Mouse (Mus musculus) lung, postnatal 36 days (tissue): ENCODE results near the gene Plekhb1.

Source experiments
- DNase-seq: peaks from one replicate; pipeline ENCODE4 v3.0.0; 2022; ENCODE audit warnings: mixed read lengths

Gene Plekhb1

DNA sequence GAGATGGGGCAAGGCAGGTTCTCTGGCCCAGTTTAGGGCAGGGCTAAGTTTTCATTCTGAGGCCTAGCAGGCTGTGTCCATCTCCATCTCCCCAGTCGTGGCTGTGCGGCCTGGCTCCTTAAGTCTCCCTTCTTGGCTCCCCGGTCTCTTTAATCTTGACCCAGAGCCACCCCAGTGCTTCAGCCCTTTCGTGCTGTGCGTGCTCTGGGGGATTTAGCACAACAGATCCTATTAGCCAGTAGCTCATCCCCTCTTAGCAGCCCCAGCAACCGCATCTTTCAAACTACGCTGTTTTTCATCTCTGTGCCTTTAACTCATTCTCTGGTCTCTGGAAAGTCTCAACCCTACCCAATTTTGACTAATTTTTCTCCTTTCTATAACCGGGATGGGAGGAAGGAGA is at the start of gene Plekhb1:
Gene Plekhb1 (minus strand): TSS at position 184 of the 400 bp plus-strand sequence.
- no peak for DNase-seq

DNA sequence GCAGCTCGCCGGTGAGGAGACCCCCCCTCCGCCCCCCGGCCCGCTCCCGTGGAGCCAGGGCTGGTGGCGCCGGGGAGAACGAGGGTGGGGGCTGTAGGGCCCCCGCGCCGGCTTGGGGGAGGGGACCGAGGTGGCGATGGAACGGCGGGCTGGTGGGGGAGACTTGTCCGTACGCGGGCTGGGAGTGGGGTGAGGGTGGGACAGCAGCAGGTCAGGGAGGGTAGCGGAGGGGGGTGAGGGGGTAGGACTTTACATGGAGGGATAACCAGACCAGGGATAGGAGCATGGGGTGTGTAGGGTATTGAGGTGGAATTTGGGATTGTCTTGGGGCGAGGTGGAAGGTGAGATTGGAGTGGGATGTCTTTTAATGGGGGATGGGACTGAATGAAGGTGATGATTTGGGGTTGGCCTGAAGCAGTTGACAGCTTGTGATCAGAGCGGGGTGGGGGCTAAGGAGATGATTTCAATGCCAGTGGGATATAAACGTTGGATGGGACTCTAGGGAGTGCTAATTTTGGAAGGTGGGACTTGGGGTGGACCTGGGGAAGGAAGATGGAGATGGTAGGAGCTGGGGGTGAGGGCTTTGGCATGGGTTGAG is 44.8 kb upstream of the Plekhb1 start:
- no peak for DNase-seq

DNA sequence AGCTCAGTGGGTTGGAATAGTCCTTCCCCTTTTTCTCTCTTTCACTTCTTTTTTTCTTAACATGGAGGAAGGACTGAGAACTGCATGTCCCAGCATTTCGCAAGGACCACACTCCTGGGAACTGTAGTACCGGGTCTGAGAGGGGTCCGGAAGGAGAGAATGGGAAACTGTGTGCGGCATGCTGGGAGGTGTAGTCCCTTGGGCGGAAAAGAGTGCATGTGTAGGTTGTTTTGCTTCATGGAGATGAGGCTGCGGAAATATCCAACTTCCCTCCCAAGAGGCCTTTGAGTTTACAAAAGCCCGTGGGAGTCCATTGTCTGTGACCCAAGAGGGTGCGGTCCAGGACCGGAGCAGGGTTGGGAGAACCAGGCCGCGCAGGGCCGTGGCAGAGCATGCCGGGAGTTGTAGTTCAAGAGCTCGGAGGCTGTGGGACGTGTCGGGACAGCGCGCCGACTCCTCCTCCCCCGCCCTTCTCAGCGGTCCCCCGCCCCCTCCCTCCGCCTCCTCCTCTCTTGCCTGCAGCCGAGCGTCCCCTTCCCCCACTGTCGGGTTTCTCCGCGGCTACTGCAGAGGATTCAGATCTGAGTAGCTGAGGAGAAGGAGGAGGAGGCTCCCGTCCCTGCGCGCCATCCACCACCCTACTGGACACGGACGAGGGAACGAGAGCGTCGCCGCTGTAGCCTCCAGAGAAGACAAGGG is 44.1 kb upstream of the Plekhb1 start, which contains the start of gene Fam168a:
Gene Fam168a (plus strand): TSS at position 493 of the 699 bp plus-strand sequence.
- peak; percentile 98 for DNase-seq

DNA sequence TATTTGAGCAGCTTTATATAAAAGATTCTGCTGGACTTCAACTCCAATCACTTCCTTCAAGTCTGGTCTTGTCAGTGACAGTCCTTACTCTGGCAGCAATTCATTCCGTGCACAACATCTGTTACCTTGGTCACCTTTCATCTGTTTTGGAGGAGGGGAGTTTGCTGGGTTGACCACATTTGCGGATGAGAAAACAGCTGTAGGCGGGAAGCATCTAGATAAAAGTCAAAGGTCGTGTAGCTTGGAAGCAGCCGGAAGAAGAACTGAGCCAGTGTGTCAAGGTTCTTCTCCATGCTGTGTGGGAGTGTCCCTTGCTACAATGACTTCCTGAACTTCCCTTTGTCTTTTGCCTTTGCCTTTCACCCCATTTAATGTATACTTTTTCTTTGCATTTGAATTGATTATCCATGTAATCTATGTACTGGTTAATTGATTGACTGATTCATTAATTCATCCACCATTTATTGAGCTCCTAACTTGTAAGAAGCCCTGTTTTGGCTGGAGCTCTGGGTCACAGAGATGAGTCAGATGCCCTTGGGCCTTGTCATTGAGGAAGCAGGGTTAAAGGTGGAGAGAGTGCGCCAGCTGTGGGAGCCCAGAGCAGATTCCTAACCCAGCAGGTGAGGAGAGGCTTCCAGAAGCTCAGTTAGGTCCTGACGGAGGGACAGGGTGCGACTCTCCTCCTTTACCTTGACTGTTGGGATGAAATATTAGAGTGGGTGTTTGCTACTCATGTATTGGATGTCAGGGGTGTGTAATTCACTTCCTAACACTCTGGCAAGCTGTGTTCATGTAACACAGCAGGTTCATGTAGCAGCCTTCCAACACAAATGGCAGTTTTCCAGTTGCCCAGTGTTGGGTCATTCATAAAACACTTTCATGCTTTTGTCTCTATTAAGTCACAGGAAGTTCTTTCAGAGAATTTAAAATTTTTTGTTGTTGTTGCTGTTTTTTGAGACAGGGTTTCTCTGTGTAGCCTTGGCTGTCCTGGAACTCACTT is 37.9 kb upstream of the Plekhb1 start:
- peak; percentile 49 for DNase-seq

DNA sequence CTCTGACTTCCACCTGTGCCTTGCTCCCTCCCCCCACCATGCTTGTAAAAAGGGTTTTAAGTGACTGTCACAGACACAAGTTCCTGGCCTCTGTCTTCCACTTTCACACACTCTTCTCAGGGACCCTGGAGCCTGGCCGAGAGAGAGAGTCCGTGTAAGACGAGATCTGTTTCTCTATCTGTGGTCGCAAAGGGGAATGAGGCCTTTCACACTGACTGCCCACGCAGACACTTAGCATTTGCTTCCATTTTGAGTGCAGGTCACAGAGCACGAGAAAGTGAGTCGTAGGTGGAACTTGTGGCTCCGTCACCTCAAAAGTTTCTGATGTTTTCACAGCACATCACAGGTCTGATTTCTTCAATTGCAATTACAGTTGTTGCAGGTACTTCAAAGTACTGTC is 31.0 kb upstream of the Plekhb1 start:
- peak; percentile 25 for DNase-seq

DNA sequence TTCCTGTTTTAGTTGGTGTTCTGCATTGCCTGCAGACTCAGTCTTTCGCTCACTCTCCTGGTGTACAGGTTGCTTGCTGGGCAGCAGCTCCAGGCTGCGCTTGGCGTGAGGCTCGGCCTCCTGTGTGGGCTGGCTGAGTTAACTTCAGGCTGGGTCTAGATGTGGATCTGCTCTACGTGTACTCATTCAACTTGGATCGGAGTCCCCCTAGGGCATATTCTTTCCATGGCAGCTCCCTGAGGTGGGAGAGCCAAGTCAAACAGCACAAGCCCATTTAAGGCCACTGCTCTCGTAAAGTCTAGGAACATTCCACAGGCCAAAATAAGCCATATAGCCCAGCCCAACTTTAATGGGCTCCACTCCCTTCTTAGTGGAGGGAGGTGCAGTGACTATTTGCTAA is 26.3 kb upstream of the Plekhb1 start:
- no peak for DNase-seq

DNA sequence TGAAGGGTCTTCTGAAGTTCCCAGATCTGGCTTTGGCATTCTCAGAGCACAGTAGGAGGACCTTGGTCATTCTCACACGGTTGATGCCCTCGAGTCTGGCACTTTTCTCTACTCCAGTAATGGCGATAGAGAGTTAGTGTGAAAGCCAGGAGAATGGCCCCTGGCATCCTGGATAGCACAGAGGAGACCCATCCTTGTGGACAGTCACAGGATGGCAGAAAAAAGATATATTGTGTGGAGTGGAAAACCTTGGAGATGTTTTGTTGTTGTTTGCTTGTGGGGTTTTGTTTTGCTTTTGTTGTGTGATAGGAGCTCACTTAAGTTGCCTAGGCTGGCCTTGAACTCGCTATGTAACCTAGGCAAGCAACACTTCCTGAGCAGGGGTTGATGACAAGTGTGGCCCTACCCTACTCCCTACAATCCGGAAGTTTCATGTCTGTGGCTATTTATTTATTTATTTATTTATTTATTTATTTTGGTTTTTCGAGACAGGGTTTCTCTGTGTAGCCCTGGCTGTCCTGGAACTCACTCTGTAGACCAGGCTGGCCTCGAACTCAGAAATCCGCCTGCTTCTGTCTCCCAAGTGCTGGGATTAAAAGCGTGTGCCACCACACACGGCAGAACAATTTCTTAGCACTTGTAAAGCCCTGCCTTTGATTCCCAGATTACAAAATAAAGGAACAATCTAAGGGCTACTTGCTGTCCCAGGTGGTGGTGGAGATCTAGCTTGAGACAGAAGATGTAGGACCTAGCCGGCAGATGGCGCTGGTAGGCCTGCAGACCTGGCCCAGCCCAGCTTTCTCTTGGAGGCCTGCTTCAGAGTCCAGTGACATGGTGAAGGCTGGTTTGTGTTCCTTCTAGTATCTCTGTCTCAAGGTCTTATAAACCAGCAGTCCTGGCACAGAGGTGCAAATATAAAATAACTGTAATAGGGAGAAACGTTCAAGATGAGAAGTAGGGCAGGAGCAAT is 23.1 kb upstream of the Plekhb1 start:
- DNase-seq: peak; percentile 80

DNA sequence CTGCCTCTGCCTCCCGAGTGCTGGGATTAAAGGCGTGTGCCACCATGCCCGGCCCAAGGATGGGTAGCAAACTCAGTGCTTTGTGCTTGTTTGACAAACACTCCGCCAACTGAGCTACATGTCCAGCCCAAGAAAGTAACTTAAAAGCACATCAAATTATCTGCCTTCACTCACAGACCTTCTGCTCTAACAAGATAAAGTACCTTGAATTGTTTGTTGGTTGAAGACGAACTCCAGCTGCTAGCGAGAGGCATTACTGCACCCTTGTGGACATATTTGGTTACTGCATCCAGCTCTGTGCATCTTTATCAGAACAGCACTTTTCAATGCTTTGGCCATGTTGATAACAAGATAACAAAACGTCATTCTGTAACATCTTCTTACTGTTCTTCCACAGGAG is 22.3 kb upstream of the Plekhb1 start:
- DNase-seq: peak; percentile 85

DNA sequence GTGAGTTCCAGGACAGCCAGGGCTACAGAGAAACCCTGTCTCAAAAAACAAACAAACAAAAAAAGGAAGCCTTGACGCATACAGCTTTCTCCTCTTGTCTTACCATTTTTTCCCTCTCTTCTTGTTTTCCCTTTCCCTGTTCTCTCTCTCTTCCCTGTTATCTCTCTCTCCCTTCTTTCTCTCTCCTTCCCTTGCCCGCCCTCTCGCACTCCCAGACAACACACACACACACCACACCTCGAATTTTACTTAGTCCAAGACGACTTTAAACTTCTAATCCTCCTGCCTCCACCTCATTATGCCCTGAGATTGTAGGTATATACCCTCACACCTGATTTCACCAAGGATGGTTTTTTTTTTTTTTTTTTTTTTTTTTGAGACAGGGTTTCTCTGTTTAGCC is 21.9 kb upstream of the Plekhb1 start:
- DNase-seq: no peak

DNA sequence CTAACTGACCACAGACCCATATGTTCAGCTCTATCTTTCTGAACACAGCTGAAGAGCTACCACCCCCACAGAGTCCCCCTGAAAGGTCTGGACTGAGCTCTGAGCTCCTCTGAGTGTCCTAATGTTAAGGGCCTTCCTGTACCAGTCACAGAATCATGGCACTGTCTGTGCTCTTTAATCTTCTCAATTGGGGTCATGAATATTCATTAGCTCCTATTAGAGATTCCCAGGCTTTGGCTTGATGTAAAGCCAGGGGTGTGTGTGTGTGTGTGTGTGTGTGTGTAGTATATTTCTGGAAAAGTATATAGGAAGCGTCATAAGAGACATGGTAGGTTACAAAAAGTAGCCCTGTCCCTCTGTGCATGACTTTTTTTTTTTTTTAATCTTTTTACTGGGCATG is 21.0 kb upstream of the Plekhb1 start:
- DNase-seq: no peak

DNA sequence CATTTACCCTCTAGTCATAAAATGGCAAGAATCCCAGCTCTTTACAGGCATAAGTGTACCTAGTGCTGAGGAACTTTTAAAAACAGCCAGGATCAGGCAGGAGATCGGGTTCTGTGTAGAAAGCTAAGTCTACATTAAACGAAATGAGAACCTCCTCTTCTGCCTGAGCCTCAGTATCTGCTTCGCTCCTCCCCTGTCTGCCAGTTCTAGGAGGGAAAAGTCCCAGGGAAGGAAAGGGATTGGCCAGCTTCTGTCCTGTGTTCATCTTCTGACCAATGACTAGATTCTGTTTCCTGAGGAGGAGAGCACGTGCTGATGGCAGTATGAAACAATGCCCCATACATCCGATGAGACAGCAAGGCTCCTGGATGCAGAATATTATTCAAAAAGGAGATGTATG is 18.9 kb upstream of the Plekhb1 start:
- DNase-seq: no peak

DNA sequence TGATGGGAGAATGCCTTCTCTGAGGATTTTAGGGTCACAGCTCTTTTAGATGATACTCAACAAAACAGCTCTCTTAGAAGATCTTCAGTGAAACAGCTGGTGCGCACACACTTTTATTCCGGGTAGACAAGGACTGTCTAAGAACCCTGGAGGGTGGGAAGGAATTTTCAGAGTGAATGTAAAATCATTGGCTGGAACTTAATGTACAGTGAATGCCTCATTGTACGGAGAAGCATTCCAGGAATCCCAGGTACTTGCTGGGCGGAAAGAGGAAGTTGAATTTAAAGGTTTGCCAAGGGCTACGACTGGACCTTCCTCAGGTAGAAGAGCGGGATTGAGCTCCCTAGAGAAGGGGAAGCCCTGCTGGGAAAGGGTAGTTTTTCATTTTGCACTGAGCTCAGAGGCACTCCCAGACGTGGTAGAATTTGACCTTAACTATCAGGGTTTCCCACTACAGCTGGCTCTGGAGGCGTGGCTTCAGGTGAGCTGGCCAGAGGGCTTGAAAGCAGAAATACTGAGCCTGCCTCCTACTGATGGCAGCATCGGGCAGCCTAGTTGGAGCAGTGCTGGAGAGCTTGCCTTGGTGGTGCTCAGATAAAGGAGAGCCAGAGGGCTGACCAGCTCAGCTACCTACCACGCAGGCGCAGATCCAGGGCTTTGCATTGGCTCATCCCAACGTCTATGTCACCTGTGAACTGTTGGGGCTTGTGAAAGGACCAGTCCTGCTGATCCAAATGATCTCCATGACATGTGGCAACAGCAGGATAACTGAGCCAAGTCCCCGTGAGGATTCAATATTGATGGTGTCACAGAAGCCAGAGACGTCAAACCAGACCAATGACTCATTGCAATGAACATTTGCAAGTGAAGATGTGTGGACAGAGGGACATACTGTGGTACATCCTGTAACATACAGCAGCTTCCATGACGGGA is 17.0 kb upstream of the Plekhb1 start:
- peak; percentile 40 for DNase-seq

DNA sequence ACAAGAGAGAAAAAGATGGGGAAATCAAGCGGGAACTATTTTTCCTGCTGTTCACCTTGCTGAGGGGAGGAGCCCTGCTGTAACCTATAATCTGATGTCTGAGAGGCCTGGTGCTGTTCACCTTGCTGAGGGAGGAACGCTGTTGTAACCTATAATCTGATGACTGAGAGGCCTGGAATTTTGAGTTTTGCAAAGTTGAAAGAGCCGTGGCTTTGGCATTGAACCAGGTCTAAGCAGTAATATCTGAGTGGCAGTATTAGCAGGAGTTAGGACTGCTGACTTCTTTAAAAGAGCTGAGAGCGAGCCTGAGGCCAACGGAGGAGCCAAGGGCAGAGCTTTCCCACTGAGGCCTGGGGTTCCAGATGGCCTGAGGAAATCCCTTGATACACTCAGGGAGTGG is 15.8 kb upstream of the Plekhb1 start:
- DNase-seq: no peak

DNA sequence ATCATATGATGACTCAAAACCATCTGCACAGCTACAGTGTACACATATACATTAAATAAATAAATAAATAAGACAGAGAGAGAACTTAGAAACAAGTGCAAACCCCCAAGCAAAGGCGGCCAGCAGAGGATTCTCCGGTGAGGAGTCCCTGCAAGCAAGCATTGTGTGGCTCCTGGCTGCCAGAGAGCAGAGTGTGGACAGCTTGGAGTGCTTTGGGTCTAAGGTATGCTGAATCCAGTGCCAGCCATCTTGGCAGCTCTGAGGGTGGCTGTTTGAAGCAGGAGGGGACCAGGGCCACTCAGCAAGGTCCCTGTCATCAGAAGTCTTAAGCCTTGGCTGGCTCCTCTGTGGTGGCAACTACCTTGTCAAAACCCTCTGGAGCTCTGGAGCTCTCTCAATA is 12.7 kb upstream of the Plekhb1 start:
- no peak for DNase-seq

DNA sequence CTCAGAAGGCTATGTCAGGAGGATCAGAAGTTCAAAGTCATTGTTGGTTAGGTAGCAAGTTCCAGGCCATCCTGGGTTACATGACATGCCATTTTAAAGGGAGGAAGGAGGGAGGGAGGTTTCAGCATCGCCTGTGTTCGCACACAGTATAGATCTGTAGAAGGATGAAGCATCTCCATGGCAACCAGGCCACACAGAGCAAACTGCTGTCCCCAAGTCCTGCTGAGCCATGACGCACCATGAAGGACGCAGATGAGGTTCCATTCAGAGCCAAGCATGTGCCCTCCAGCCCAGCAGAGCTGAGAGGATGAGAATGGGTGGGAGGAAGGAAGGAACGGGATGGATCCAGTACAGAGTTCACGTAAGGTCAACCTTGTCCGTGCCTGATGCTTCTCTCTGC is 11.2 kb upstream of the Plekhb1 start:
- DNase-seq: no peak

DNA sequence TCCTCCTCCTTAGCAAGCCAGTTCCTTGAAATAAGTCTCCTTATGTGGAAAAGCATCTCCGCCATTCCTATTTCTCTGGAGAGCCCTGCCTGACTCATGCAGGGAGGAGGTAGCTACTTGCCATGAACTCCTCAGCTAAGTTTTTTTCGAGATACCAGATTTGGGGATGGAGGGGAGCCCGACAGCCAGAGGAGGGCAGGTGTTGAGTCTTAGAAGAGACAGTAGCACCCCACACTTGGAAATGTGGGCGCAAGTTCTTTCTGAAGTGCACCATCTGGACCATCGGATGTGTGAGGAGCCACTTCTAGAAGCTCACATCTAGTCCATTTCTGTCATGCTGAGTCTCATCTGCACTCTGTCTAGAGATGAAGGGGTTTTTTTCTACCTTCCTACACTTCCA is 8.4 kb upstream of the Plekhb1 start:
- DNase-seq: no peak

DNA sequence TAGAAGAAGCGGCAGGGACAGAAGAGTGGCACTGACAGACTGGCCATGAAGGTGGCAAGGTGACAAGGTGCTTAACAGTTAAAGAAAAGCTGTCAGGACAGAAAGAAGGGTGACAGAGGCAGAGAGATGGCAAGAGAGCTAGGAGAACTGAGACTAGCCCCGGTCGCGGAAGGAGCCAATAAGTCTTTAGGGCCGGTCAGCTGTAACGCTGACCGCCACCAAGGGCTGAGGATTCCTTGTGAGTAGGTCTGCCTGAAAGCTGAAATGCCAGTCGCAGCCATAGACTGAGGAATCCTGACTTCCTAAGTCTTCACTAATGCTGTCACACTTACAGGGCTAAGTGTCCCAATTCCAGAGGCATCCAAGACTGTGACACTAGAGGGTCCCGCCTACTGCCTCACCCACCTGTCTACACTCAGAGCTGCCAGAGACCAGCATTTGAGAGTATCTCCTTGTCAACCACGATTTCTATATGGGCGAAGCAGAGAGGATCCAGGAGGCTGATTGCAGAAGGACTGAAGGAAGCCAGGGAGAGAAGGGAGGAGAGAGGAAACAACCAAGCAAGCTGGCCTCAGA is 1.6 kb upstream of the Plekhb1 start:
- DNase-seq: no peak

DNA sequence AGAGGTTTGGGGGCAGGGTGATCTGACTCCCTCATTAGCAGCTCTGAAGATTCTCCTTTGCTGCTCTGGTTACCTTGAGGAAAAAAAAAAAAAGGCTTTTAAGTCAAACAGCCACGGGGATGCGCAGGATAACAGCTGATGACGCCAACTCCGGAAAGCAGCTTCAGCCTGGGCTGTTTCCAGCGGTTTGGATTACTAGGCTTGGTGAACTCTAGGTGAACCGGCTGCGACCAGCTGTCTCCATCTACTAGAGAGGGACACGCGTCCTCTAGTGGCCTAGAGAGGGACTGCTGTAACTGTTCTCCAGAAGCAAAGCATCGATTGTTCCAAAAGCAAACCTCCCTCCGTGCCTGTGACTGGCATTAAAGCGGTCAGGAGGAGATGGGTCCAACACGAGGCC is 976 bp upstream of the Plekhb1 start:
- peak; percentile 97 for DNase-seq

DNA sequence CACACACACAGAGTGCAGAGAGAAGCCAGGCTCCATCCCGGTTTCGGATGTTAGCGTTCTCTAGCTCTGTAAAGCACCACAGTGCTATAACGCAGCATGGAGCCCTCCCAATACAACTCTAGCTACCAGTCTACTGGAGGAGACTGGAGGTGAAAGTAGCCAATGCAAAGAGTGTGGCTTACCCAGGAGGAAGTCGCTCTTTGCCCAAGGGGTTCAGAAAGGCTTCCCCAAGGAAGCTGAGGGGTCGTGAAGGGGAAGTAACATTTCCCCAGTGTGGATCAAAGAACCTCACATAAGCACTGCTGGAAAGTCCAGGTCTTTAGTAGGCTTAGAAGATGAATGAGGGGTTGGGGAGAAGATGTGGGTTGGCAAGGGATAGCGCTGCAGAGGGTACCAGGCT is 950 bp downstream of the Plekhb1 start:
- no peak for DNase-seq

DNA sequence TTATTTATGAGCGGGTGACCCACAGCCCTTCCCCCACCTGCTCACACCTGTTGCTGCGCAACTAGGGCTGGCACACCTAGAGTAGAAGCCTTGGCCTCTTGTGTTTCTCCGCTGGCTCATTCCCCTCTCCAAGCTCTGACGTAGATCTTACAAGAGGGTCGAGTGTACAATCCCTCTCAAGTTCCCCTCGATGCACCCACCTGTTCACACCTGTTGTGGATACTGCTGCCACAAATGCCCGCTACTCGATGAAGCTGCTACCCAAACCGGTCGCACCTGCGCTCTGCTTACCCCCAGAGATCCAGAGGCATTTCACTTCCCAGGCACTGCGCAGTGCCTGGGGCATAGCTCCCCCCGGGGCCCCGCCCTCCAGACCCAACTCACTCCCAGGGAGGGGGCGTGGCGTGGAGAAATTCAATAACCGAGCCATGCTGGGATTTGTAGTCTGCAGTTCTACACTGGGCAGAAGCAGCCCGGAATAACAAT is 4.1 kb downstream of the Plekhb1 start:
- peak; percentile 91 for DNase-seq

DNA sequence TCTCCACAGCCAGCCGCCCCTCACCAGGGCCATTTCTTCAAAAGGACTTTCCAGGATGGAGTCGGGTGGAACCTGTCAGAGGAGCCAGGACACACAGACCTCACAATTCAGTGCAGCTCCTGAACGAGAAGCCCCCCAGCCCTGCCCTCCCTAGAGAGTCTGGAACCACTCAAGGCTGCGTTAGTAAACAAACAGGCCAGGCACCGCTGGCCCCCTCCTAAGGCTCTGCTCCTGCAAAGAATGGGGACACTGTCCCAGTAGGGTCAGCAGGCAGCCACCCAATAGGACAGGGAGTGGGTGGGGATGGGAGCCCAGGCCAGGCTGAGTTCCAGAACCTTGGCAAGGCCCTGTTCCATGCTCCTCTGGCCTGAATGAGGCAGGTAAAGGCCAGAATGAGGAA is 5.5 kb downstream of the Plekhb1 start:
- no peak for DNase-seq
